Mouse (Mus musculus) common myeloid progenitor, adult 5-6 weeks (primary cell): ENCODE measurements around the gene Nt5dc1. TPM values are rescaled to one million over a fixed set of nuclear protein-coding genes. Genes with fewer than 3 reads are reported as not detected.
A peak's percentile ranks its signal among the peaks of the same experiment; 100 is the strongest.

ENCODE experiments used
- ATAC-seq: replicated peaks from 2 replicates; pipeline ENCODE4 v1.8.0; 2016; ENCODE audit warnings: low read depth, mild to moderate bottlenecking, moderate TSS enrichment, inconsistent platforms; ENCODE audit not compliant: poor library complexity, severe bottlenecking
- total RNA-seq: library from RNA; stranded (forward); fragments of 200-1000, 187-1606 nt; gene quantifications from 2 replicates; pipeline ENCODE4 v1.2.3, GENCODE M21; 2017

Gene Nt5dc1
- total RNA-seq, 1 experiment from 2014 or later: 36.5 TPM

DNA sequence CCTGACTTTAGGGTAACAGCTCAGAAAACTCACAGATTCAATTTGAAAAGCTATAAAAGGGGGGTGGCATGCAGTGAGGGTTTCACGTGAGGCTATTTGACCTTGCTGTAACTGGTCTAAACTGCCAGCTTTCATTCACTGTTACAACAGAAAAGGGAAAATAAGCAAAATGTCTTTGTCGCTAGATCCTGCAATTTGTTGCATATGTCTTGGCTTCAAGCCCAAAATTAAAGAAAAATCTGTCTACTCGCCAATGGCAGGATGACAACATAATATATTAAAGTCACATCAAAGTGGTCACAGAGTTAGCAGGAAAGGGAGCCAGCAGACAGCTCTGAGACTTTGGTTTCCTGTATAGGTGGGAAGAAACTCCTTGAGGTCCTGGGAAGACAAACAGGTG, 170.6 kb downstream of the Nt5dc1 start:
- no peak for ATAC-seq

DNA sequence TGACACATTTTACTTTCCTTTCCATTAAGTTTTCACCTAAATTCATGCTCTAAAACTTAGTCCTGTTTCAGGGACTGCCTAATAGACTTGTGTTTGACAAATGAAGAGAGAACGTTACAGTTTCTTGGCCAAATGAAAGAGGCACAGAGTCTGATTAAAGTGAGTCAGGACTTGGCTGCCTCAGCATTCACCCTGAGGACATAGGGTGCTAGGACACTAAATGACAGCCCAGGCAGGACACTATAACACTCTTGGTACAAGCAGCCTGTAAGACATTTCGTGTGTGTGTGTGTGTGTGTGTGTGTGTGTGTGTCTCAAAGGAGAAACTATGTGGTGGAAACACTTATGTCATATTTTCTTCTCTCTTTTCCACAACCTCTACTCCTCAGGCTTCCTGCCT, 172.2 kb downstream of the Nt5dc1 start:
- ATAC-seq: no peak

DNA sequence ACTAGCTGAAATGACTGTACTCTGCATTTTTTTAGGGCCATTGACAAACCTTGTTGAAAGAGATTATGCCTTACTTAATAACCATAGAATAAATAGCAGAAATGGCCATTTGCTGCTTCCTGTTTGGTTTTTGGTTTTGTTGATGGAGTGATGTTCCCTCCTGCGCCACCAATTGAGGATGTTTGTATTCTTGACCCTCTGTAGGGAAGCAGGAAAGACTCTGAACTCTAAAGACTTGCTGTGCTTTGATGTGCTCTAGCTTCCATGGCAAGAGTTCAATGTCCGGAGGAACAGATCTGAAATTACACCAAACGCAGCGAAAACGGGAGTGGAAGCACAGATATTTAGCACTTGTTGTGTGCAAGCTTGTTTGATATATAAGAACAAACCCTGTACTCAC, 173.6 kb downstream of the Nt5dc1 start:
- ATAC-seq: peak; percentile 45

- ATAC-seq: no peak
These were observed 179.8 kb downstream of the Nt5dc1 start for GRCm38 (mm10) chr10:34238536-34238935.

Other genes starting within 250 kb of the Nt5dc1 start
- gene Dse, start 210.8 kb downstream of the Nt5dc1 start, total RNA-seq: 0.87 and 1.9 TPM in 2 replicates
- gene Tspyl1, start 136.4 kb downstream of the Nt5dc1 start, total RNA-seq: 54.7 and 57.7 TPM in 2 replicates
- gene Tspyl4, start 121.1 kb downstream of the Nt5dc1 start, total RNA-seq: 1.7 and 1.8 TPM in 2 replicates
- not detected in 2 replicates for gene Col10a1, start 28.6 kb downstream of the Nt5dc1 start, total RNA-seq
- not detected in 2 replicates for gene Frk, start 64.8 kb upstream of the Nt5dc1 start, total RNA-seq